Mouse (Mus musculus) lung, postnatal 36 days (tissue): ENCODE data around the gene Atxn1l.

Experiments
- DNase-seq: peaks from one replicate; pipeline ENCODE4 v3.0.0; 2022; ENCODE audit warnings: mixed read lengths

Atxn1l gene

DNA sequence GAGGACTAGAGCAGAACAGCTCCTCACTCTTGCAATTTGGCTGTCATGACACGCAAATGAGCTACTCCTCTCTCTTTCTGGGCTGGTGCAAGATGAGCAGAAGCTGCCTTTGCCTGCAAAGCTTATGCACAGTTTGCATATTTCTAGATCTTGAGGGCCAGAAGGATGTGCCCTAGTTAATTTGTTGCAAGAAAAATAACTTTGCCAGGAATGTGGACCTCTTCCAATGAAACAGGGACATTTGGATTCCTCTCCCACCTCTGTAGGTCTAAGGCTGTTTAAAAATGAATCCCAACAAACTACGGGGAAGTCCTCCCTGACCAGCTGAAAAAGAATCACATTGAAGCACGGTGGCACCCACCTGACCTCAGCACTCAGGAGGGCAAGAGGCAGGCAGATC is 12.4 kb downstream of the Atxn1l start:
- DNase-seq = no peak

DNA sequence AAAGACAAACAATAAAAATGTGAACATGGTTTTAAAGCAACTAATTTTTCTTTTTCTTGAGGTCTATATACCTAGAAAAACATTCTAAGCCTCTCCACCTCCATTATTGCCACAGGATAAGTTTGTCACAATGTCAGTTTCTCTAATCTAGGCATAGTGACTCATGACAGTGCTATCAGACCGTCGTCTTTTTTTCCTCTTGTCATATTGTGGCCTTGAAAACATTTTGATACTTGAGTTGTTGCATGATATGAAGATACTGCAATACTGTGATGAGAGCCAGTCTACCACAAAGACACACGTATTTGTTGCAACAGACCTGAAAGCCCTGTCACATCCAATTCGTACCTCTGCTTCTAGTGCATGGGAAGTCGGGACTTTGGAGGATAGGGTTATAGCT is 22.6 kb downstream of the Atxn1l start:
- no peak for DNase-seq

DNA sequence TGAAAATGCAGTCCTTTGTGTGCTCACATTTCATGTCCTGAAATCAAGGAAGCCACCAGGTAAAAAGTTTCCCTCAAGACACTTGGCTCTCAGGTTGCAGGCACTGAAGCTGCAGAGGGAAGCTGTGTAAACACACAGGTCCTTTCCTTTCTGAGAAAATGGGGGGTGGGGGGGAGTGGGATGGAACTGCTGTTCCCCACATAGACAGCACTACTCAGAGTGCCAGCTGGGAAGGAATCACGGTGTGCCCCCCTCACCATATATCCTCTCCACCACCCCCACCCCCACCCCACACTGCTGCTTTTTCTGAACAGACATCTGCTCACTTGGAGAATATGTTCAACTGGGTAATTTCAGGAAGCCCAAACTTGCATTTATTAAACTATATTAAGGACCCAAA is 25.0 kb downstream of the Atxn1l start:
- DNase-seq = no peak

DNA sequence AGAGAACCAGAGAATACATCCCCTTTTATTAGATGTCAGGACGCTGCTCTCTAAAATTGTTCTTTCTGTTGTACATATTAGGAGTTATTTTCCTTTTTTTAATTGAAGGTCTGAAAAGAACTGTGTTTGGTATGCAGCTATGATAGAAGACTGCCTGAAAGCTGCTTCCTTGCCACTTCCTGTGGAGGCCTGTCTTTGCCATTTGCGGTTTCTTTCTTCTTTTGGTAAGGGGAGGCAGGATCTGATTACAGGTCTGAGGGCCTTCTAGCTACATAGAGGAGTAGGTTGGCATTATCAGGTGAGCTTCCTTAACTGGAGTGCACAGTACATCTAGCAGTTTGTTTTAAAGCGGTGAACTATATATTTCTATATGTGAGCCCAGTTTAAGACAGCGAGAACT is 29.6 kb downstream of the Atxn1l start:
- no peak for DNase-seq

DNA sequence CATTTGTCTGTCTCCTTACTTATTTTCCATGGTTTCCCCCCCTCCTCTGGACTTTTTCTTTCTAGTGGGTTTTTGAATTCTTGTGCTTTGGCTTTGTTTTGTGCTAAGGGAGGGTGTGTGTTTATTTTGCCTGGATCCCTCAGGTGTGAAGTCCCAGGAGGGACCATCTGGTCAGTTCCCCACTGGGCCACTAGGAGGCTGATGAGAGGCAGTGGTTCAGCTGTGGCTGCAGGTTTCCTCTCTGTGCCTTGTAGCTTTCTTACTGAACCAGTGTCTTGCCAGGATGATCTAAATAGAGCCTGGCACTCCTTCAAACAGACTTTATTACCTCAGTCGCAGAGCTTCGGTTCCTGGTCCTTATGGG is 30.7 kb downstream of the Atxn1l start:
- peak; percentile 93 for DNase-seq

DNA sequence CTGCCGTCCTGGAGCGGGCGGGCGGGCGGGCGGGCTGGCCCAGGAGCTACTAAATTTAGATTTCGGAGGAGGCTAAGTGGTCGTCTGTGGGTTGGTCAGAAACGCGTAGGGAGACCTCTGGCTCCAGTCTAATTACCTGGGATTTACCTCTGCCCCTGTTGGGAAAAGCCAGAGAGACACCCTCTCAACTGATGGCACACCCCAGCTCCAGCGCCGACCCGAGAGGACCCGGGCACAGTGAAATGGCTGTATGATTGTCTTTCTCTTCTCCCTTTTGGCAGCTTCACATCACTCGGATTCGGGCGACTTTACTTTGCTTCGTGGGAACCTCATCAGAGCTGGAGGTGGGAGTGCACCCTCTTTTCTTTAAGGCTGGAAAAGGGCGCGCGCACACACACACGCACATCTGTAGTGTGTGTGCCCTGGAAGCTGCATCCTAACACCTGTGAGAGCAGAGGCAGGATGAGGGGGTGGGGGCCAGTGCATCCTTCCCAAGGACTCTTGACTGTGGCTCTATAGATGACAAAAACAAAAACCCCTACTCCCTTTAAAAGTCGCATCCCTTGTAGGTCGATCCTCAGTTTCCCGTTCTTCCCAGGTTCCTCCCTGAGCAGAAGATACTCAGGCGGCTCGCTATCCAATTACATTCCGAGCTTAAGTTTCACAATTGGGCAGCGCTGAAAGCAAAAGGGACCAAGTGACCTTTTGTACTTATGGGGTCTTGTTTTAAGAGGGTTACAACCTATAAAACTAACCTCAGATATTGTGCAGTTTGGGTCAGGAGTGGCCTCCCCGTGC is 31.3 kb downstream of the Atxn1l start:
- DNase-seq = no peak

DNA sequence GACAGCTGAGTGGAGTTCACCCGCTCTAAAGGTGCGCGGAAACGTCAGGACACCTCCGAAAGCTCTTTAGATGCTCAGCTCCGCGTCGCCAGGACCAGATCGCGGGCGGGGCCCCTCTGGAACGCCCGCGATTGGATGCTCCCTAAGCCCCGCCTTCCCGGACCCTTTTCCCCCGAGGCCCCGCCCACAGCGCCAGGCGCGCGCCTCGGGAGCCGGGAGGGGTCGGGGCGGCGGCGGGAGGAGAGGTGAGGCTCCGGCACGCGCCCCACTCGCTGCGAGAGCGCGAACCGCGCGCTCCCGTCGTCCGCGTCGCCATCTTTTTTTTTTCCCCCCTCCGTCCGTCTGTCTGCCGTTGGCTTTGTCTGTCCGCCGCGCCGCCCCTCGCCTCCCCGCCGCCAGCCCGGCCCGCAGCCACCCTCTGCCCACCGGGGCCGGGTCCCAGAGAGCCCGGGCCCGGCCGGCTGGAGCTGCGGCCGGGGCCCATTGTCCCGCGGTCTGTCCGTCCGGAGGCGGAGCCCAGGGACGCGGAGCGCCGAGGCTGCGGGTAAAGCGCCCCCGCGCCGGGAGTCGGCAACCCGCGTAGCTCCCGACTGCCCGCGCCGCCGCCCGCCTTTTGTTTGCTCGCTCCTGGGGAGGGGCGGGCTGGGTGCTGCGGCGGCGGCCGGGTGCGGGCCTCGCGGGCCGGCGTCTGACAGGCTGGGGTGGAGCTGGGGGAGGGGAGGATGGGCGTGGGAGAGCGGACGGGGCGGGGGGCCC is 32.0 kb downstream of the Atxn1l start, which contains the start of gene Zfp821:
Zfp821 (plus strand) TSS at position 227 of the 756 bp plus-strand sequence.
- peak; percentile 94 for DNase-seq

DNA sequence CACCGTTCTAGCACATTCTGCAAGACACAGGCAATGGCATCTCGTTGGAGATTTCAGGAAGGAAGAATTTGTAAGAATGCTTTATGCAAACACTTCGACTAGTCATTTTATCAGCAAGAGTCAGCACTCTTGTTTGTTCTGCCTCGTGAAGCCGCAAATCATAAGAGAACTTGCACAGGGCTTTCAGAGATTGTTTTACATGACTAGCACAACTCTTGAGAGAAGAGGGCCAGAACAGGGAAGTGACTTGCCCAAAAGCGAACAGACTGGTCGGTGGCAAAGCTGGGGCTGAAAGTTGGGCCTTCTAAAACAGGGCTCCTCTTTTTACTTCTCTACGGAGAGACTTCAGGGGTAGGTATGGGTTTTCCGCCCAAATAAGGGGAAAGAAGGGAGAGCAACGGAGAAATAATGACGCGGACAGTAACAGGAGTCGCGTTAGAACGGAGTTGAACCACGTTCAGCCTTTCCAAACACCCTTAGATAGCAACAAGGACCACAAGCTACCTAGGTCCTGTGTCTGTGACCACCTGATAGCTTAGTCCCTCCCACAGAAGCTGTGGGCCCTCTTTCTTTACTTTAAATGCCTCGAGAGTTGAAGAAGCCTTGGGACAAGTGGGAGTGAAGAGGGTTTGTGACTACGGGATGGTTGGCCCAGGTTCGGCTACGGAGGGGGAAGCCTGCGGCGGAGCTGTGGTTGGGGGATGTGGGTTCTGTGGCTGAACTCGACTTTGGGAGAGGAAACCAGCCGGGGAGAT is 32.8 kb downstream of the Atxn1l start:
- DNase-seq = peak; percentile 70

DNA sequence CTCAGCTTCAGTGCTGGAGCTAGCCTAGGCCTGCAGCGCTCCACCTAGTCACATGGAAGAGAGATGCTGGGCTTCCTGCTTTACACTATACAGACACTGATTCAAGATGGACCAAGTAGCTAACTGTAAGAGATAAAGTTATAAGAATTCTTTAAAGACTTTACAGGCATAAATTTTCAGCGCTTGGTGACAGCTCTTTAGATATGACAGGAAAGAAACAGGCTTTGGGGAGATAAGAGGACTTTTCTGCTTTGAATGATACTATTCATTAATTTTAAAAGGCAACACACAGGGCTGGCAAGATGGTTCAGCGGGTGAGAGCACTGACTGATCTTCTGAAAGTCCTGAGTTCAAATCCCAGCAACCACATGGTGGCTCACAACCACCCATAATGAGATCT is 39.1 kb downstream of the Atxn1l start:
- no peak for DNase-seq

DNA sequence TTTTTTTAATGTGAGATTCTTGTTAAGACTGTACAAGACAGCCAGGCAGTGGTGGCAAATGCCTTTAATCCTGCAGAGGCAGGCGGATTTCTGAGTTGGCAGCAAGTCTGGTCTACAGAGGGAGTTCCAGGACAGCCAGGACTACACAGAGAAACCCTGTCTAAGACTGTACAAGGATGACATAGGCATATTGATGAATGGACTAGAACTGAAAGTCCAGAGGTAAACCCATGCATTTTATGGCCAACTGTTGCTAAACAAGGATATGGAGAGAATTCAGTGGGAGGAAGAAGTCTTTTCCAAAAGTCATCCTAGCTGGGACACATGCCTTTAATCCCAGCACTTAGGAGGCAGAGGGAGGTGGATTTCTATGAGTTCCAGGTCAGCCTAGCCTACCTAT is 39.8 kb downstream of the Atxn1l start:
- no peak for DNase-seq

DNA sequence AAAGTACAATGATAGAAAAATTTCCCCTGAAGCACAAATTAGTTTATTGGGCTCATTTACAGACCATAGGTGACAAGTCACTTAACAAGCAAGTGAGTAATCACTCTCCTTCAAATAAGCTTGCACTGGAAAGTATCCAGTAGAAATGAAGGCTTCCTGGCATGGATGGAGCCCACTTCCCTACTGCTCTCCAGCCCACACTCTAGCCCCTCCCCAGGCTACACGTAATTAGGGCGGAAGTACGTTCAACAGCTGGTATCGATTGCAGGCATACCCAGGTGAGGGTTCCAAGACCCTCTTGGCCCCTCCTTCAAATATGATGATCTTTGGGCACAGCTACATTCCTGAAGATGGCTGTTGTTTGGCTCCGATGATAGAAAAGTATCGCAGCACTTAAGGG is 43.4 kb downstream of the Atxn1l start:
- DNase-seq = no peak

DNA sequence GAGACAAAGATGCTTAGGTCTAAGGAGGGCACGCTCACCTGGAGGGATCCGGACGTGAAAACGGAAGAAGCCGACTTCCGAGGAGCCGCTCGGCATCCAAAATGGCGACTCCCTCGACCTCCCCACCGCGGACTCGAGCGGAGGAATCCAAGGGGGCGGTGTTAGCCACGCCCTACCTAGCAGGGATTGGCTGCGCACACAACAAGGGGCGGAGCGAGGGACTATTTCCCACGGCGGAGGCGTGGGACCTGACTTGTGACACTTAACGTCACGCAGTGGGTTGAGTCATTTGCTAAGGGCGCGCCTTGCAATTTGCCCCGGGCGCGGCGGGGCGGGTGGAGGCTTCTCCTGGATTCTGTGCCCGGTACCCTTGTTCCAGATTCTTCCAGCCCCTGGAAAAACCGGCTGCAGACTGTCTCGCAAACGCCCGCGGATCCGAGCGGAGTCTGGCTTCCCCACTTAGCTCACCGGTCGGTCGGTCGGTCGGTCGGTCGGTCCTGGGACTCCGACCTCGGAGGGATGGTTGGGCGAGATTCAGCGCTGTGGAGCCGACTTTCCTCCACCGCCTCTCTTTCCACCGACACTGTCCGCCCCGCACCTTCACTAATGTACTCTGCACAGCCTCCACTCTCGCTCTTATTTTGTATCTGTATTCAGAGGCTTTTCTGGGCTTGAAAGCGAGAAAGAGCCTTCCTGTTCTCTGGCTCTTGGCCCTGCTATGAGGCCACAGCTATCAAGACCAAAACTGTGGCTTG is 44.2 kb downstream of the Atxn1l start, which contains the start of gene Ist1:
Ist1 (minus strand) TSS at position 115 of the 755 bp plus-strand sequence.
- peak; percentile 99 for DNase-seq

DNA sequence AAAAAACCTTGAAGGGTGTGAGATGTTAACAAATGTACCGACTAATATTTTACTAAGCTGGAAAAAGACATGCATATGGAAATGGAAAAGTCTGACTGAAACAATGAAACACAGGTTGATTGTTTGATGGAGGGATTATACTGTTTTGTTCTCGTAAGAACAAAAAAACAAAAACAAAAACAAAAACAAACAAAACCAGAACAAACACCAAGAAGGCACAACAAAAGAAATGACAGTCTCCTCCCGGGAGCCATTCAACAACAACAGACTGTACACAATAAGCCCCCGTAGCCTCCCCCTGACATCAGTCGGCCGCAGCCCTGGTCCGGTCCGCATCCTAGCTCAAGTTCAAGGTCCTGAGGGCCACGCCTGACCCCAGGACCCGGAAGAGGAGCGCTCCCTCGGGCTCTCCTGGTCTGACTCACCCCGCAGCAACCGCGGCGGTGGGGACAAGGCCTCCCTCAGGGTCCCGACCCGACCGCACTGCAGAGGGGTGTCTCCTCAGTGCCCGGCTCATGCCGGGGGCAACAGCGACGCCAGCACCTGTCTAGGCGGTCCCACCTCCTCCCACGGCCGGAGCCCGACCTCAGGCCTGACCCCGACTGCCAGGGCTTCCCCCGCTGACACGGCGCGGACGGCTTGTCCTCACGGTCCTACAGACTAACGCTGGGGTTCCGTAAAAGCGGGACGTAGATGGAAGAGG is 44.9 kb downstream of the Atxn1l start:
- DNase-seq = peak; percentile 45

DNA sequence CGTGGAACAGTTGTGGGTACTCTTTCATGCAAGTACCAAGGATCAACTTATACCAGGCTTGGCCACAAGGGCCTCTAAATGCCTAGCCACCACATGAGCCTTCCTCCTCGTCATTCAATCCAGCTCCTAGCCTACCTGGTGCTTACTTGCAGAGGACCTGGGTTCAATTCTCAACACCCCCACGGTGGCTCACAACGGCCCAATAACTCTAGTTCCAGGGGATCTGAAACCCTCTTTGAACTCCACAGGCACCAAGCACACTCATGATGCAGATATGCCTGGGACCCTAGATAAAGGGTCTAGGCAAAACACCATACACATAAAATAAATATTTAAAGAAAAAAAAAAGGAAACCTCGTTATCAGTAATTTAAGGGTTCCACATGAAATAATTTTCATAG is 45.8 kb downstream of the Atxn1l start:
- no peak for DNase-seq

DNA sequence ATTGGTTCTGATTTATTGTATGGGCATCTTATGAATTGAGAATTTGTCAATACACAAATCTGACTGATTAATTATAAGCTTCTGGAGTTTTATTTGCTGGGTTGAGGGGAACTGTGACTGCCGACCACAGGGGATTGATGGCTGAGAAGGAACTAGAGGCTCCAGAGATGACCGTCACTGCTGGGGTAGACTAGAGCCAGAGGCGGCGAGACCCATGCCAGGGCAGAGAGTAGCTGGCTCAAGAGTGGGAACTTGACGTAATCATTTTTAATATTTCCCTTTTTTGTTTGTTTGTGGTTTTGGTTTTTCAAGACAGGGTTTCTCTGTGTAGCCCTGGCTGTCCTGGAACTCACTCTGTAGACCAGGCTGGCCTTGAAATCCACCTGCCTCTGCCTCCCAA is 50.3 kb downstream of the Atxn1l start:
- no peak for DNase-seq

DNA sequence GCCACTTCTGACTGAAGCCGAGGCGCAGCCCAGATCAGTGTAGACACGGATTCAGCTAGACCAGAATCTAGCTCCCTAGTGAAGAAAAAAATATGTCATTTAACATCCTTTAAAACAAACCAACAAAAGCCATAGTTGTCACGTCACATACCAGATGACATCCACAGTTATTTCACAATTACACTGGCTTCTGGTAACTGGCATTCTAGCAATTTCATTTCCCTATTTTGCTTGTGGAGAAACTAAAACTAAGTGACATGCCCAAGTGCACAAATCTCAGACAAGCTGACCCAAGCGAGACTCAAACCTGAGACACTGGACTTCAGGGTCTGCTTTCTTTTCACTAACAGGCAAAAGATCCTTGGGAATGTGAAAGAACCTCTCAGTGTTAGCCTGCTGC is 55.4 kb downstream of the Atxn1l start:
- DNase-seq = peak; percentile 47

DNA sequence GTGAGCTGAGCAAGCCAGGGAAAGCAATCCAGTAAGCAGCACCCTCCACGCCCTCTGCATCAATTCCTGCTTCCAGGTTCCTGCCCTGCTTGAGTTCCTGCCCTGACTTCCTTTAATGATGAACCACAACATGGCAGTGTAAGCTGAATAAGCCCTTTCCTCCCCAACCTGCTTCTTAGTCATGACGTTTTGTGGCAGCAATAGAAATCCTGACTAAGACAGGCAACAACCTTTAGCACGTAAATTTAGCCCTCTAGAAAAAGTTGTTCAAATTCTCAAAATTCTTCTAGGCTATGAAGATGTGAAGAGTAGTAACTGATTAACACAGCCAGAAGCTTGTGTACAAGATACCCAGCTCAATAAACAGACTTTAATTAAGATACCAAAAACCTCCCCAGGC is 56.0 kb downstream of the Atxn1l start:
- no peak for DNase-seq
